ENCODE assay signal across 19 mouse cellular contexts in the genomic region with DNA sequence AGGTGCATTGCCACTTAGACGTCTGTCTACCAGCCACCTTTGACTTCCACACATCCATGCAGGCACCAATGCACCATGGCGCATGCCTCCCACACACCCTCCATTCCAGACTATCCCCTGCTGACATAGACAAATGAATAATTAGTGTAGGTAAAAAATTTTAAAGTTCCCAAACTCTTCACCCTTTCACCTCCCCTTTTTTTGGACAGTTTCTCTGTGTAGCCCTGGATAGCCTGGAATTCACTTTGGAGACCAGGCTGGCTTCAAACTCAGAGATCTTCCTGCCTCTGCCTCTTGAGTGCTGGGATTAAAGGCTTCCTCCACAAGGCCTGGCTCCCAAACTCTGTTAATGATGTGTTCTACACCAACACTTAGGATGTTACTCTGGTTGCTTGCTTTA.
A peak's percentile ranks its signal among the peaks of the same experiment; 100 is the strongest.
DNase-seq lines count a peak whose midpoint lies in the region; ATAC-seq lines count a peak whose summit lies in the region.
"Had no signal": no experiment of that assay in that cellular context is flagged by ENCODE, and none has a peak within 500 bp of the region (broad histone marks: within the 10 kb centered on the region; RNA-seq: fewer than 3 reads in every experiment).

No protein-coding gene starts in this region.

- H3K9me3 ChIP-seq in midbrain, embryonic 11.5 days (ENCODE audit: control insufficient read depth, low read length): no peaks in the 10 kb centered on the region
- no peaks in the 10 kb centered on the region for H3K9me3 ChIP-seq in midbrain, embryonic 16.5 days (replicated peaks; ENCODE audit: control insufficient read depth, low read length, poor library complexity, severe bottlenecking)

- H3K27me3 ChIP-seq in midbrain, embryonic 11.5 days (ENCODE audit: control insufficient read depth, insufficient read depth, low read length): no peaks in the 10 kb centered on the region
- no peaks in the 10 kb centered on the region for H3K27me3 ChIP-seq in midbrain, embryonic 16.5 days (ENCODE audit: control insufficient read depth, insufficient read depth, low read depth, low read length)
- H3K27me3 ChIP-seq: CH12.LX, Patski had no signal

- 76% methylated on average over 2 of the region's 2 CpGs for WGBS in midbrain, embryonic 11.5 days
- WGBS in midbrain, embryonic 16.5 days: 88% methylated on average over 2 of the region's 2 CpGs

- H3K9ac ChIP-seq in midbrain, embryonic 11.5 days (ENCODE audit: low read length): no peak overlapping the region
- no peak overlapping the region for H3K9ac ChIP-seq in midbrain, embryonic 16.5 days (ENCODE audit: low read depth, low read length)

- ATAC-seq in midbrain, embryonic 11.5 days (ENCODE audit: low FRiP score): no peak
- ATAC-seq in midbrain, embryonic 16.5 days: no peak
- ATAC-seq: activated CD4-positive, CD25-positive, alpha-beta regulatory T cell, adult 4 months; CD4-positive, CD25-positive, alpha-beta regulatory T cell, adult 4 months; Patski had no signal

- intact Hi-C loops in heart, postnatal 14 days (cut with DNase I): no loop called here

- no peak overlapping the region for H3K27ac ChIP-seq in midbrain, embryonic 11.5 days (ENCODE audit: low read depth, low read length)
- no peak overlapping the region for H3K27ac ChIP-seq in midbrain, embryonic 16.5 days (ENCODE audit: low read length)

- H3K4me3 ChIP-seq in midbrain, embryonic 11.5 days (ENCODE audit: low read depth, low read length): no peak overlapping the region
- H3K4me3 ChIP-seq in midbrain, embryonic 16.5 days (ENCODE audit: low read depth, low read length): no peak overlapping the region

- H3K4me1 ChIP-seq in midbrain, embryonic 11.5 days (ENCODE audit: control insufficient read depth, insufficient read depth, low read length): no peaks in the 10 kb centered on the region
- no peaks in the 10 kb centered on the region for H3K4me1 ChIP-seq in midbrain, embryonic 16.5 days (ENCODE audit: control insufficient read depth, insufficient read depth, low read length)

- peak; percentile 78 for DNase-seq in heart, adult 11 months
- no peak for DNase-seq in heart, postnatal 14 days
- peak; percentile 74 for DNase-seq in midbrain, embryonic 11.5 days (ENCODE audit: low spot score, missing footprints)
- DNase-seq: adrenal gland, adult 2 months; adrenal gland, adult 8-10 months; adrenal gland, postnatal 10 days; adrenal gland, postnatal 14 days; adrenal gland, postnatal 25 days; adrenal gland, postnatal 36 days; B cell, adult 2 months; cerebellum, adult 11 months; cerebellum, adult 11-12 months; cerebellum, adult 18-20 months had no signal

- no peak overlapping the region for H3K4me2 ChIP-seq in midbrain, embryonic 11.5 days
- H3K4me2 ChIP-seq in midbrain, embryonic 16.5 days (ENCODE audit: low read length): no peak overlapping the region

- no peaks in the 10 kb centered on the region for H3K36me3 ChIP-seq in midbrain, embryonic 11.5 days (ENCODE audit: control insufficient read depth, insufficient read depth, low read length)
- no peaks in the 10 kb centered on the region for H3K36me3 ChIP-seq in midbrain, embryonic 16.5 days (ENCODE audit: control insufficient read depth, insufficient read depth, low read length)
- H3K36me3 ChIP-seq: G1E had no signal

Comparison
In these comparisons a context has a peak if more than half of its experiments do, and no peak if none do; other contexts are left out.
1. DNase-seq: peak in heart, adult 11 months (single experiment) and midbrain, embryonic 11.5 days (single experiment); none in heart, postnatal 14 days (0 of 2).